Mouse (Mus musculus): ENCODE results near the gene Gtsf1l.
A peak's percentile ranks its signal among the peaks of the same experiment; 100 is the strongest.

Gene Gtsf1l

GRCm38 (mm10) chr2:163087728-163088127 lies at the start of gene Gtsf1l:
Gtsf1l (minus strand) TSS chr2:163087855.
- no peak for DNase-seq (ENCODE audit: low spot score in 2 of 2)

- DNase-seq (ENCODE audit: low spot score in 2 of 2): peak in 1 of 2 experiments; percentile 48
These were observed 49.3 kb upstream of the Gtsf1l start for GRCm38 (mm10) chr2:163136996-163137395.

- DNase-seq (ENCODE audit: low spot score in 2 of 2): no peak
These were observed 48.3 kb upstream of the Gtsf1l start for GRCm38 (mm10) chr2:163135931-163136330.

GRCm38 (mm10) chr2:163132314-163132713 lies 44.7 kb upstream of the Gtsf1l start:
- no peak for DNase-seq (ENCODE audit: low spot score in 2 of 2)

GRCm38 (mm10) chr2:163130837-163131236 lies 43.2 kb upstream of the Gtsf1l start:
- no peak for DNase-seq (ENCODE audit: low spot score in 2 of 2)

GRCm38 (mm10) chr2:163123496-163123895 lies 35.8 kb upstream of the Gtsf1l start:
- DNase-seq (ENCODE audit: low spot score in 2 of 2): no peak

- peak; percentile 47 to 52 for DNase-seq (ENCODE audit: low spot score in 2 of 2)
These were observed 34.7 kb upstream of the Gtsf1l start for GRCm38 (mm10) chr2:163122319-163122718.

GRCm38 (mm10) chr2:163121353-163121660 lies 33.7 kb upstream of the Gtsf1l start:
- no peak for DNase-seq (ENCODE audit: low spot score in 2 of 2)

- DNase-seq (ENCODE audit: low spot score in 2 of 2): no peak
These were observed 33.1 kb upstream of the Gtsf1l start for GRCm38 (mm10) chr2:163120626-163121352.

- peak; percentile 50 to 59 for DNase-seq (ENCODE audit: low spot score in 2 of 2)
These were observed 24.0 kb upstream of the Gtsf1l start for GRCm38 (mm10) chr2:163111413-163112201.

GRCm38 (mm10) chr2:163110706-163111105 lies 23.1 kb upstream of the Gtsf1l start:
- no peak for DNase-seq (ENCODE audit: low spot score in 2 of 2)

- DNase-seq (ENCODE audit: low spot score in 2 of 2): no peak
These were observed 20.7 kb upstream of the Gtsf1l start for GRCm38 (mm10) chr2:163108385-163108784.

GRCm38 (mm10) chr2:163104086-163104770 lies 16.6 kb upstream of the Gtsf1l start:
- DNase-seq (ENCODE audit: low spot score in 2 of 2): no peak

GRCm38 (mm10) chr2:163102900-163103653 lies 15.4 kb upstream of the Gtsf1l start:
- DNase-seq (ENCODE audit: low spot score in 2 of 2): no peak

- DNase-seq (ENCODE audit: low spot score in 2 of 2): no peak
These were observed 14.6 kb upstream of the Gtsf1l start for GRCm38 (mm10) chr2:163102216-163102615.

GRCm38 (mm10) chr2:163101646-163102203 lies 14.1 kb upstream of the Gtsf1l start:
- DNase-seq (ENCODE audit: low spot score in 2 of 2): peak; percentile 55 to 75

- DNase-seq (ENCODE audit: low spot score in 2 of 2): no peak
These were observed 12.9 kb upstream of the Gtsf1l start for GRCm38 (mm10) chr2:163100551-163100950.

- DNase-seq (ENCODE audit: low spot score in 2 of 2): no peak
These were observed 12.3 kb upstream of the Gtsf1l start for GRCm38 (mm10) chr2:163099919-163100318.

- DNase-seq (ENCODE audit: low spot score in 2 of 2): no peak
These were observed 8.1 kb upstream of the Gtsf1l start for GRCm38 (mm10) chr2:163095784-163096183.

- no peak for DNase-seq (ENCODE audit: low spot score in 2 of 2)
These were observed 7.3 kb upstream of the Gtsf1l start for GRCm38 (mm10) chr2:163094909-163095308.

GRCm38 (mm10) chr2:163089475-163090123 lies 1.9 kb upstream of the Gtsf1l start:
- no peak for DNase-seq (ENCODE audit: low spot score in 2 of 2)

Measured in right cerebral cortex, postnatal 10 days (tissue).